Mouse (Mus musculus) small intestine, adult 2 months (tissue): ENCODE measurements around the gene Abca16.

ENCODE experiments used
- CTCF ChIP-seq: fragments of 200-500 bp; IDR thresholded peaks from 2 replicates; pipeline ENCODE4 v1.5.1; 2012; ENCODE audit warnings: low read depth, mild to moderate bottlenecking, control low read depth, inconsistent platforms, low read length, moderate library complexity, mixed read lengths; ENCODE audit not compliant: insufficient replicate concordance, insufficient read length; ENCODE audit errors: extremely low read depth
- POLR2A ChIP-seq: fragments of 200-500 bp; IDR thresholded peaks from 2 replicates; pipeline ENCODE4 v1.6.1; 2012; ENCODE audit warnings: low read depth, mild to moderate bottlenecking, control low read depth, inconsistent platforms, low read length, moderate library complexity

GRCm38 (mm10) chr7:120412391-120412790 lies 2.9 kb downstream of the Abca16 start:
- TF ChIP-seq CTCF, result no peak
- no peak for TF ChIP-seq POLR2A
